Mouse (Mus musculus): ENCODE results near the gene Gm5039.
"Not testable (repeated sequence)": the region's sequence is repeated elsewhere in the genome, so short reads cannot be mapped to it uniquely, and the experiment has no call there.

DNA sequence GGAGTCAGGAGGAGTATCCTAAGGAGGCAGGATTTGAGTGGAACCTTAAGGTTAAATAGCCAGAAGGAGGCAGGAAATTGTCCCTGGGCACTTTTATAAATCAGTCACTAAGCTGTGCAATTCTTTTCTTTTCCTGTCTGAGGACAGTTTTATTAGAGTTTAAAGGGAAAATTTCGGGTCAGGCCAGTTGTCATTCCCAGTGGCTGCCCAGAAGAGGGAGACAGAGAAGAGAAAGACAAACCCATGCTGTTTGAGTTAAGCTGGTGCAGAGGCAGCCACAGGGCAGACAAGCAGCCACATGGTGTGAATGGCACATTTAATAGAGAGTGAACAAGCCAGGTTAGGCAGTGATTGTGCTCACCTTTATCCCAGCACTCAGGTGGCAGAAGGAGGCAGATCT lies 46.5 kb upstream of the Gm5039 start:
- not testable (repeated sequence) for TF ChIP-seq EP300 (IDR thresholded peaks at IDR 0.05)
- TF ChIP-seq CTCF (IDR thresholded peaks at IDR 0.05), result peak; percentile 36

Data from lung, postnatal 0 days (tissue).